Mouse (Mus musculus): Measurements from ENCODE around the gene Olfr1301. TPM values are rescaled to one million over a fixed set of nuclear protein-coding genes. Genes with fewer than 3 reads are reported as not detected.

The Olfr1301 gene
- not detected for total RNA-seq (2021)

DNA sequence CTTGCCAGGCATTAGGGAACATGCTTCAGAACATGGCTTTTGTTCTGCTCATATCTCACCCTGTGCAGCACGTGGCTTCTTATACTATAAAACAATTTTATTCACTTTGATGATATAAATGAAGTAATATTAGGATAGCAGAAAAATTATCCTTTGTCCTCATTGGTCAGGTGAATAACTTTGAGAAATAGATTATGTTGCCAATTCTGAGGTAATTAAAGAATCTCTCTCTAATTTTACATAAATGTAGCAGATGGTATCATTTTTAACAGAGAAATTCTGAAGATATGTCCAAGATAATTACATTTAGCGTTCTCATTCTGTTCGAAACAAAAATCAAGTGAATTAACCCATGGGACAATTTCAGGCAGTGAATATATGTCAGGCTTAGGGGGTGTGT lies at the start of gene Olfr1301:
Olfr1301 (plus strand) TSS at position 301 of the 400 bp plus-strand sequence.
- DNase-seq, result no peak
- intact Hi-C loops (cut with DNase I), result no loop called here

DNA sequence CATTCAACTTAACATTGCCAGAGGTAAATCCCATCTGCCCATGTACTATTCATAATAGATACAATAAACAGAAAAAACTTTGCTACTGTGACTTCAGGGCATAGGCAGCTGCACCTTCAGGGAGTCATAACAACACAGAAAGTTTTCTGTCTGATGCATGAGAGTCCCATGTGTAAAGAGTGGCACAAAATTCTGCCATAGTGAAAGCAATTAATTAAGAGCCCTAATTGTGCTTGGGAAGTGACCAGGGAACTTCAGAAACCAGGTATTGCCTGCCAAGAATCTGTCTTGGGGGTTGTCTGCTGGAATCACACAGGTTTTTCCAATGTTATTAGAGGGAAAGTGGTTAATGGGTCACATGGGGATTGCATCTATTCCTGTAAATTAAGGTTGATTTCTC lies 24.1 kb upstream of the Olfr1301 start:
- intact Hi-C loops (cut with DNase I), result no loop called here

DNA sequence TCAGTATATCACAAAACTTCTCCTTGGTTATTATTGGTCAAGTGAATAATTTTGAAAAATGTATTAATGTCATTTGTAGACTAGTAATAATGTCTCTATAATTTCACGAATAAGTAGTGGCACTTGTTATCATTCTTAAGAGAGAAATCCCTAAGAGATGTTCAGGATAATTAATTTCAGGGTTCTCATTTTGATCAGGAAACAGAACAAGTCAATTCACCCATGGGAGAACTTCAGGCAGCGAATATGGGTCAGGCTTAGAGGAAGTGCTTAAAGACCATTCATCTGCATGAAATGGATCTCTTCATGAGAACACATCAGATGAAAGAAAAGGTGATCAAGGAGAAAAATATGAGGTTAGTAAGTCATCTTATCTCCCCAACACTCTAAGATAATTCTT lies 26.3 kb downstream of the Olfr1301 start, which contains the start of gene Olfr1302:
Olfr1302 (plus strand) TSS at position 301 of the 400 bp plus-strand sequence.
- intact Hi-C loops (cut with DNase I), result no loop called here
- no peak for DNase-seq

More for the DNA sequence above, 24.1 kb upstream of the Olfr1301 start:
- no peak for DNase-seq

Other genes starting within 250 kb of the Olfr1301 start
- not detected for gene Olfr1293-ps, start 225.8 kb upstream of the Olfr1301 start, total RNA-seq (2021)
- not detected for gene Olfr1294, start 210.7 kb upstream of the Olfr1301 start, total RNA-seq (2021)
- gene Olfr1295, start 181.3 kb upstream of the Olfr1301 start, total RNA-seq (2021), result not detected
- gene Olfr1297, start 124.5 kb upstream of the Olfr1301 start, total RNA-seq (2021), result not detected
- gene Olfr1298, start 101.8 kb upstream of the Olfr1301 start, total RNA-seq (2021), result not detected
- gene Olfr1299, start 89.6 kb upstream of the Olfr1301 start, total RNA-seq (2021), result not detected
- not detected for gene Olfr1302, start 26.4 kb downstream of the Olfr1301 start, total RNA-seq (2021)
- gene Olfr1303, start 69.3 kb downstream of the Olfr1301 start, total RNA-seq (2021), result not detected
- gene Olfr1305, start 126.1 kb downstream of the Olfr1301 start, total RNA-seq (2021), result not detected
- not detected for gene Olfr1306, start 165.3 kb downstream of the Olfr1301 start, total RNA-seq (2021)
- under 1 TPM; 0.04 TPM for gene Olfr1307, start 198.4 kb downstream of the Olfr1301 start, total RNA-seq (2021)
- not detected for gene Olfr1308, start 213.9 kb downstream of the Olfr1301 start, total RNA-seq (2021)
- not detected for gene Olfr1309, start 239.3 kb downstream of the Olfr1301 start, total RNA-seq (2021)

Data from left cerebral cortex, postnatal 4 days (tissue).